Mouse (Mus musculus) liver, embryonic 11.5 days (tissue): ENCODE data around the gene Pacsin1. TPM values are rescaled to one million over a fixed set of nuclear protein-coding genes. Genes with fewer than 3 reads are reported as not detected.

ENCODE experiments used
- ATAC-seq: fragments of 200-750 bp; cut with Nextera tagmentation; replicated peaks from 2 replicates; pipeline ENCODE4 v1.8.0; 2017; ENCODE audit warnings: moderate number of reproducible peaks, mild to moderate bottlenecking, moderate TSS enrichment, moderate library complexity; ENCODE audit not compliant: low FRiP score
- DNase-seq: peaks from one replicate; pipeline ENCODE4 v3.0.0-alpha.2; 2017; ENCODE audit warnings: low spot score
- H3K27ac ChIP-seq: fragments of 300-500 bp; sonication (generic); 2 replicates; pipeline ENCODE4 v1.5.1; 2014; ENCODE audit warnings: mild to moderate bottlenecking, low read depth, low read length, control low read depth
- H3K27me3 ChIP-seq: fragments of 300-500 bp; sonication (generic); replicated peaks from 2 replicates; pipeline ENCODE4 v1.6.1; 2014; ENCODE audit warnings: low read length, mixed read lengths; ENCODE audit not compliant: control insufficient read depth, insufficient read depth
- H3K36me3 ChIP-seq: fragments of 300-500 bp; sonication (generic); 2 replicates; pipeline ENCODE4 v1.6.1; 2014; ENCODE audit warnings: mild to moderate bottlenecking, low read length, moderate library complexity, mixed read lengths; ENCODE audit not compliant: control insufficient read depth, insufficient read depth
- H3K4me1 ChIP-seq: fragments of 300-500 bp; sonication (generic); replicated peaks from 2 replicates; pipeline ENCODE4 v1.6.1; 2014; ENCODE audit warnings: low read length, mixed read lengths; ENCODE audit not compliant: control insufficient read depth, insufficient read depth
- H3K4me2 ChIP-seq: fragments of 300-500 bp; sonication (generic); 2 replicates; pipeline ENCODE4 v1.6.1; 2014; ENCODE audit warnings: mild to moderate bottlenecking, control low read depth, moderate library complexity
- H3K4me3 ChIP-seq: fragments of 300-500 bp; sonication (generic); 2 replicates; pipeline ENCODE4 v1.5.1; 2014; ENCODE audit warnings: low read depth, low read length, control low read depth
- H3K9ac ChIP-seq: fragments of 300-500 bp; sonication (generic); 2 replicates; pipeline ENCODE4 v1.6.1; 2014; ENCODE audit warnings: low read depth, low read length, control low read depth
- H3K9me3 ChIP-seq: fragments of 300-500 bp; sonication (generic); 2 replicates; pipeline ENCODE4 v1.6.1; 2016; ENCODE audit warnings: low read length, inconsistent platforms, mixed read lengths; ENCODE audit not compliant: control insufficient read depth
- WGBS: fragments of 180-500 bp; shearing (Covaris S2); extraction: QIAGEN DNeasy Blood & Tissue Kit; methylation state at CpG from one replicate; pipeline ENCODE4 v1.1.7; 2014; 5-methylcytosine and 5-hydroxymethylcytosine counted together
- polyA plus RNA-seq: library from polyadenylated mRNA; unstranded; fragments of >200 nt; fragmentation: Nextera tagmentation; extraction: Ambion mirVana; gene quantifications from 2 replicates; pipeline ENCODE4 v1.2.1, GENCODE M21; 2014

The Pacsin1 gene
- polyA plus RNA-seq, 1 experiment from 2014 or later: 0.75 TPM

DNA sequence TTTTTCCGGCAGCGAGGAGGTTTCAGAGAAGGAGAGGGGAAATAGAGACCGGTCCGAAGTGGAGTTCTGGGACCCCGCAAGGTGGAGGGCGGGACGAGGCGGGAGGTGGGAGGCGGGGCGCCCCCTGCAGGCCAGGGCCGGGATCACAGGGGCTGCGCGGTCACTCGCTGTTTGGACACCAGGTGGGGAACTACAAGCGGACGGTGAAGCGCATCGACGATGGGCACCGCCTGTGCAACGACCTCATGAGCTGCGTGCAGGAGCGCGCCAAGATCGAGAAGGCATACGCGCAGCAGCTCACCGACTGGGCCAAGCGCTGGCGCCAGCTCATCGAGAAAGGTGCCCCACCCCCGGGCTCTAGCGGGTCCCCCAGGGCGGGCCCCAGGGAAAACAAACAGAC lies 47.2 kb downstream of the Pacsin1 start:
- ATAC-seq (peak; percentile 41), DNase-seq (peak; percentile 71)
- H3K9me3 ChIP-seq: peaks cover 8% of the 10 kb centered on the region; the same call in 1 of the 2 replicates
- peaks cover 25% of the 10 kb centered on the region for H3K27me3 ChIP-seq
- WGBS: 2% methylated on average over 34 of the region's 34 CpGs
- no peak overlapping the region for H3K27ac ChIP-seq
- peak overlapping the region; percentile 71 for H3K4me2 ChIP-seq
- no peaks in the 10 kb centered on the region for H3K36me3 ChIP-seq
- peak overlapping the region; percentile 38 for H3K4me3 ChIP-seq
- no peak overlapping the region for H3K9ac ChIP-seq
- 0 out of 2 replicates have a peak, but pooled peaks cover under 1% of the 10 kb centered on the region for H3K4me1 ChIP-seq

DNA sequence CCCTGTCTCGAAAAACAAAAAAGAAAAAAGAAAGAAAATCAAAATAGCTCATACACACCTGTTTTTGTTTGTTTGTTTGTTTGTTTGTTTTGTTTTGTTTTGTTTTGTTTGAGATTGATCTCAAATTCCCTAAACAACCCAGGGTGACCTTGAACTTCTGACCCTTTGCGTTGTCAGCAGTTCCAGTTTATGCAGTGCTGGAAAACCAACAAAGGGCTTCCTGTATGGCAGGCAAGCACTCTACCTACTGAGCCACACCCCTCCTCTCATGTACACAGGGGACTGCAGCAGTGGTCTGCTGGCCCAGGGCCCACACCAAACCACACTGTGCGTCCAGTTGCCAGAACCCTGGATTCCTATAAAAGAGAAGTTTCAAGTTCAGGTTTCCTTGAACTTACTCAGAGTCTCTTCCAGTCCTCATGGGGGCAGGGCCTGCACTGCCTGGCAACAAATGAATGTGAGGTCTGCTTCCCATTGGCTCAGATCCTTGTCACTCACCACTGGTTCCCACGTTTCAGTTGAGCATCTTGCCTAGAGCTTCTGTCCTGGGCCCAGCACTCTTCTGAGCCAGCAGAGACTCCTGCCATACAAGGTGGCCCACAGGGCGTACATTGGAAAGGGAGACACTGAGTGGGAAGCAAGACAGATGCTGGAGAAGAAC lies 48.8 kb downstream of the Pacsin1 start:
- Histone ChIP-seq H3K9ac (no peak overlapping the region), H3K4me2 (no peak overlapping the region), H3K9me3 (peaks cover 8% of the 10 kb centered on the region; the same call in 1 of the 2 replicates), H3K4me1 (peaks cover 6% of the 10 kb centered on the region; the same call in 1 of the 2 replicates), H3K36me3 (no peaks in the 10 kb centered on the region), H3K4me3 (no peak overlapping the region), H3K27ac (no peak overlapping the region), H3K27me3 (peaks cover 28% of the 10 kb centered on the region)
- DNase-seq: no peak
- ATAC-seq: no peak
- 62% methylated on average over 5 of the region's 5 CpGs for WGBS

DNA sequence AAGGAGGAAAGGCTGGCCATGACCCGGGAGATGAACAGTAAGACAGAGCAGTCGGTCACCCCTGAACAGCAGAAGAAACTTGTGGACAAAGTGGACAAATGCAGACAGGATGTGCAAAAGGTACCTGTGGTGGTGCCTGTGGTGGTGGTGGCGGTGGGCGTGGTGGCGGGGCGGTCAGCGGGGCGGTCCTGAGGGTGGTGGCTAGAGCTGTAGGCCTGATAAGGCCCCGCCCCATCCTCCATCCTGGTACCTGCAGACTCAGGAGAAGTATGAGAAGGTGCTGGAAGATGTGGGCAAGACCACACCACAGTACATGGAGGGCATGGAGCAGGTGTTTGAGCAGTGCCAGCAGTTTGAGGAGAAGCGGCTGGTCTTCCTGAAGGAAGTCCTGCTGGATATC lies 50.4 kb downstream of the Pacsin1 start:
- no peak overlapping the region for H3K27ac ChIP-seq
- no peak overlapping the region for H3K4me2 ChIP-seq
- peaks cover 6% of the 10 kb centered on the region; the same call in 1 of the 2 replicates for H3K4me1 ChIP-seq
- no peaks in the 10 kb centered on the region for H3K36me3 ChIP-seq
- 30% methylated on average over 10 of the region's 10 CpGs for WGBS
- no peak overlapping the region for H3K4me3 ChIP-seq
- no peak for ATAC-seq
- no peak for DNase-seq
- no peaks in the 10 kb centered on the region for H3K9me3 ChIP-seq
- no peak overlapping the region for H3K9ac ChIP-seq
- H3K27me3 ChIP-seq: peaks cover 28% of the 10 kb centered on the region

DNA sequence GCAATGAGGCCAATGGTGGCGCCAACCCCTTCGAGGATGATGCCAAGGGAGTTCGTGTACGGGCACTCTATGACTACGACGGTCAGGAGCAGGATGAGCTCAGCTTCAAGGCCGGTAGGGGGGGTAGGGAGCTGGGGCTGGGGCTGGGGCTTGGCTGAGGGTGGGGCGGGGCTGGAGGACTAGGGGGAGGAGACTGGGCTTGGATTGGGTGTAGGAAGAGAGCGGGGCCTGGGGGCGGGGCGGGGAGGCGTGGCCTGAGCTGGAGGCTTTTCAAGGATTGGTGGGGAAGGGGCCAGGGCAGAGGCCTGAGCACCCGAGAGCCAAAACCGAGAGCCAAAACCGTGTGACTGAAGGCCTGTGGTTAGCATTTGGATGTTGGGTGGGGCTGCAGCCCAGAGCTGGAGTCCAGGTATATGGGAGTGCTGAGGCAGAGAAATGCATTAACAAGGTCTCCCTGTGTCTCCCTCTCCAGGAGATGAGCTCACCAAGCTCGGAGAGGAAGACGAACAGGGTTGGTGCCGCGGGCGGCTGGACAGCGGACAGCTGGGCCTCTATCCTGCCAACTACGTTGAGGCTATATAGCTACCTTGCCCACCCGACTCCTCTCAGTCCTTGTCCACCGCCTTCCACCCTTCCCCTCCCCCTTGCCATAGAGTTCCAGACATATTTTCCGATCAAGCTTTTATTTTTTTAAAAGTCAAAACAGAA lies 52.8 kb downstream of the Pacsin1 start:
- ATAC-seq (peak; percentile 88), DNase-seq (peak; percentile 90)
- H3K4me2 ChIP-seq: peak overlapping the region; percentile 67
- peaks cover 6% of the 10 kb centered on the region; the same call in 1 of the 2 replicates for H3K4me1 ChIP-seq
- no peaks in the 10 kb centered on the region for H3K36me3 ChIP-seq
- no peaks in the 10 kb centered on the region for H3K9me3 ChIP-seq
- WGBS: 6% methylated on average over 25 of the region's 25 CpGs
- H3K4me3 ChIP-seq: peak overlapping the region; percentile 31
- no peak overlapping the region for H3K9ac ChIP-seq
- no peak overlapping the region for H3K27ac ChIP-seq
- H3K27me3 ChIP-seq: peaks cover 32% of the 10 kb centered on the region

DNA sequence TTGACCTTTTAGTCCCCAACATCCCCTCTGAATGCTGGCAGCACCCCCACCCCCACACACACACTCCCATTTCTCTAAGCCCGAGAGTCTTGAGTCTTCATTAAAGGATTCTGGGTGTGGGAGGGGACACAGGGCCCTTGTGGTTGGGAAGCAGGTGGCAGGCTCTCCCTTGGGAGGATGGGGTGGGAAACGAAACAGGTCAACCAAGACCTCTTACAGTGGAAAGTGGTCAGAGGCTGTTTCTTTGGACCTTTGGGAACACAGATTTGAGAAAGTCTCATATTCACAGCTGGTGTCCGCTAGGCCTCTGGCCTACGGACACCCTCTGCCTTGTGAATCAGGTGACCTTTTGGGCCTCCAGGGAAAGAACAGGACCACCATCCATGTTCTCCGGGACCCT lies 54.3 kb downstream of the Pacsin1 start:
- Histone ChIP-seq H3K27ac (no peak overlapping the region), H3K4me3 (no peak overlapping the region), H3K9ac (no peak overlapping the region), H3K36me3 (no peaks in the 10 kb centered on the region), H3K9me3 (no peaks in the 10 kb centered on the region), H3K27me3 (peaks cover 36% of the 10 kb centered on the region), H3K4me1 (peaks cover 6% of the 10 kb centered on the region; the same call in 1 of the 2 replicates), H3K4me2 (no peak overlapping the region)
- ATAC-seq: no peak
- 78% methylated on average over 5 of the region's 5 CpGs for WGBS
- no peak for DNase-seq

DNA sequence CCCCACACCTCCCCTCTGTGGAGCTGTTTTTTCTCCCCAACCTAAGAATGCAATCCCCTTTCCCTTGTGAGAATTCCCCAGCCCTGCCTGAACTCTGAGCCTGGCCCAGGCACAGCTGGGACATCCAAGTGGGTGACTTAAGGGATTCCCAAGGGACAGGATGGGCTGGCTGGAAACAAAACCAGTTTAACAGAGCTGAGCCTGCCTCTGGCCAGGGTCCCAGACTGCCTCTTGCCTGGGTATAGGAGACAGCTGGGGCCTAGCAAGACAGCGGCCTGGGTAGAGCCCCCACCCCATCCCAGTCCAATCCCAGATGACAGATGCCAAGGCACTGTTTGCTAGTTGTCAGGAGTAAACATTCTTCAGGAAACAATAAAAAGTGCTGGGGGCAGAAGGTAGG lies 57.5 kb downstream of the Pacsin1 start:
- H3K4me1 ChIP-seq: peaks cover 6% of the 10 kb centered on the region; the same call in 1 of the 2 replicates
- WGBS: 82% methylated on average over 1 of the region's 1 CpGs
- H3K27ac ChIP-seq: no peak overlapping the region
- no peak overlapping the region for H3K4me2 ChIP-seq
- no peaks in the 10 kb centered on the region for H3K9me3 ChIP-seq
- no peaks in the 10 kb centered on the region for H3K36me3 ChIP-seq
- DNase-seq (no peak), ATAC-seq (no peak)
- H3K4me3 ChIP-seq: no peak overlapping the region
- H3K27me3 ChIP-seq: peaks cover 16% of the 10 kb centered on the region
- H3K9ac ChIP-seq: no peak overlapping the region

DNA sequence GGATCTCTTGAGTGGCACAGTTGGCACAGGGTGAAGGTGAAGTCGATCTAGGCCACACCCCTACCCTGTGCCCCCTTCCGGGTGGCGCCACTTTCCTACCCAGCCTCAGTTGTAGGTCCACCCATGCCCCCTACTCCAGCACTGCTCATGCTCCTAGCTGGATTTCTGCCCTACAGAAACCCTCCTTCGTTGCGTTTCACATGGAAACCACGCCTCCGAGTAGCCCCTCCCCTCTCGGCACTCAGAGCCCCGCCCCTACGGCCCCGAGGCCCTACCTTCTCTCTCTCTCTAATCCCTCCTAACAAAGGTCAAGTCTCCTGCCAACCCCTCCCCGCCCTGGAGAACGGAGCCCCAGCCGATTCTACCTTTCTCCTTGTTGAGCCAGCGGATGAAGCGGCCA lies 61.5 kb downstream of the Pacsin1 start:
- no peak overlapping the region for H3K27ac ChIP-seq
- no peak; the same call in 1 of the 2 replicates for ATAC-seq
- H3K9me3 ChIP-seq: no peaks in the 10 kb centered on the region
- 0 out of 2 replicates have a peak, but pooled peaks cover 3% of the 10 kb centered on the region for H3K4me1 ChIP-seq
- H3K4me2 ChIP-seq: peak overlapping the region; percentile 51
- H3K4me3 ChIP-seq: peak overlapping the region; percentile 0; the same call in 1 of the 2 replicates
- 6% methylated on average over 16 of the region's 16 CpGs for WGBS
- H3K9ac ChIP-seq: no peak overlapping the region
- peaks cover 32% of the 10 kb centered on the region for H3K27me3 ChIP-seq
- H3K36me3 ChIP-seq: no peaks in the 10 kb centered on the region
- no peak for DNase-seq

DNA sequence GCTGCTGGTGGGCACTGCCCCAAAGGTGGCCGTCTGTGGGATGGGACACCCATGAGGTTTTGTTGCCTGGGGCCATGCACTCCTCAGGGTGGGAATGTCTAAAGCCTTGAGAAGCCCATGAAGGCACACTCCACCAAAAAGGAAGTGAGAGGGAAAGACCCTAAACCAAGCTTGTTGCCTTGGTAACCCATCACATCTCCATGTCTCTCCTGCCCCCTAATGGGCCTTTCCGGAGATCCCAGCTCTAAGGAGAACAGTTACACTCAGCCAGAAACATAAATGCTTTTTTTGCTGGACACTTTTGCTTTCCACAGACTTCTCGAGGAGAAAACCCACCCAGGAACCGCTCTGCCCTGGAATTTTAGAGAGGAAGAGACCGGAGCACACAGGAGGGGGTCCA lies 62.9 kb downstream of the Pacsin1 start:
- H3K9ac ChIP-seq: no peak overlapping the region
- H3K36me3 ChIP-seq: no peaks in the 10 kb centered on the region
- H3K4me2 ChIP-seq: no peak overlapping the region
- H3K4me1 ChIP-seq: 0 out of 2 replicates have a peak, but pooled peaks cover 3% of the 10 kb centered on the region
- ATAC-seq (no peak), DNase-seq (no peak)
- H3K27me3 ChIP-seq: peaks cover 32% of the 10 kb centered on the region
- WGBS: 53% methylated on average over 5 of the region's 5 CpGs
- no peak overlapping the region for H3K27ac ChIP-seq
- no peak overlapping the region for H3K4me3 ChIP-seq
- no peaks in the 10 kb centered on the region for H3K9me3 ChIP-seq
